Mouse (Mus musculus): Measurements from ENCODE around the gene Vti1a.

Vti1a gene

GRCm38 (mm10) chr19:55643288-55643901 lies 327.3 kb downstream of the Vti1a start:
- DNase-seq = no peak

- DNase-seq = no peak
Measured at GRCm38 (mm10) chr19:55643931-55644330, 327.8 kb downstream of the Vti1a start.

GRCm38 (mm10) chr19:55649363-55649762 lies 333.3 kb downstream of the Vti1a start:
- DNase-seq = no peak

- DNase-seq = no peak
Measured at GRCm38 (mm10) chr19:55651017-55651416, 334.9 kb downstream of the Vti1a start.

GRCm38 (mm10) chr19:55652693-55653265 lies 336.7 kb downstream of the Vti1a start:
- DNase-seq = no peak

GRCm38 (mm10) chr19:55660165-55660564 lies 344.1 kb downstream of the Vti1a start:
- DNase-seq = peak; percentile 20

GRCm38 (mm10) chr19:55662521-55663223 lies 346.6 kb downstream of the Vti1a start:
- no peak for DNase-seq

- no peak for DNase-seq
Measured at GRCm38 (mm10) chr19:55667787-55668186, 351.7 kb downstream of the Vti1a start.

- no peak for DNase-seq
Measured at GRCm38 (mm10) chr19:55668896-55669295, 352.8 kb downstream of the Vti1a start.

Data from right cerebral cortex, postnatal 14 days (tissue).